Mouse (Mus musculus): ENCODE results near the gene Slc6a17. TPM values are rescaled to one million over a fixed set of nuclear protein-coding genes. Genes with fewer than 3 reads are reported as not detected.

Gene Slc6a17
- 3.0 TPM in 1 of 4 replicates, not detected in the others for total RNA-seq (2023)

GRCm38 (mm10) chr3:107517631-107518108, at the start of gene Slc6a17:
Slc6a17 (minus strand) TSS chr3:107518018.

GRCm38 (mm10) chr3:107554842-107555241, 37.0 kb upstream of the Slc6a17 start, which contains the start of gene Ubl4b:
Ubl4b (minus strand) TSS chr3:107555073.

GRCm38 (mm10) chr3:107459196-107459772, 58.5 kb downstream of the Slc6a17 start, which contains the start of gene Kcnc4:
Kcnc4 (minus strand) TSS chr3:107459552.

Other genes starting within 250 kb of the Slc6a17 start
- 42.3 to 48.3 TPM (median 44.5 TPM) in 4 replicates for gene Lamtor5, start 239.2 kb downstream of the Slc6a17 start, total RNA-seq (2023)
- gene Slc16a4, start 226.8 kb downstream of the Slc6a17 start, total RNA-seq (2023): 0.45 to 0.85 TPM (median 0.78 TPM) in 4 replicates
- 69.3 to 73.0 TPM (median 71.8 TPM) in 4 replicates for gene Rbm15, start 184.3 kb downstream of the Slc6a17 start, total RNA-seq (2023)
- not detected in 4 replicates for gene Kcnc4, start 58.5 kb downstream of the Slc6a17 start, total RNA-seq (2023)
- gene Ubl4b, start 37.1 kb upstream of the Slc6a17 start, total RNA-seq (2023): not detected in 4 replicates
- not detected in 4 replicates for gene Alx3, start 77.0 kb upstream of the Slc6a17 start, total RNA-seq (2023)
- not detected in 4 replicates for gene Gm10961, start 113.3 kb upstream of the Slc6a17 start, total RNA-seq (2023)
- 46.2 to 52.3 TPM (median 49.8 TPM) in 4 replicates for gene Strip1, start 113.7 kb upstream of the Slc6a17 start, total RNA-seq (2023)
- 69.3 to 75.3 TPM (median 74.1 TPM) in 4 replicates for gene Ahcyl1, start 178.5 kb upstream of the Slc6a17 start, total RNA-seq (2023)
- 7.1 to 13.1 TPM (median 8.4 TPM) in 4 replicates for gene Csf1, start 242.5 kb upstream of the Slc6a17 start, total RNA-seq (2023)

Measured in B cell, adult 62 days (primary cell).